In genomic region chr5:47983746-47984583, GRCm38 (mm10) we compare ENCODE assay signal across 8 mouse cellular contexts. TPM values are rescaled to one million over a fixed set of nuclear protein-coding genes. Genes with fewer than 3 reads are reported as not detected.
DNase-seq lines count a peak whose midpoint lies in the region; ATAC-seq lines count a peak whose summit lies in the region.

No protein-coding gene starts in this region.

- peak overlapping the region; percentile 72 for H3K4me3 ChIP-seq in neural tube, embryonic 11.5 days (ENCODE audit: low read depth, low read length)
- H3K4me3 ChIP-seq in embryonic facial prominence, embryonic 11.5 days (ENCODE audit: low read depth, low read length): peak overlapping the region; percentile 66
- peak overlapping the region; percentile 72 for H3K4me3 ChIP-seq in stomach, embryonic 16.5 days (replicated peaks; ENCODE audit: low read length)

- intact Hi-C loops in heart, postnatal 14 days (cut with DNase I): loop anchor here (10.0 kb wide), 2 partner anchors 759 to 969 kb away; no protein-coding TSS in a partner anchor

- H3K4me1 ChIP-seq in neural tube, embryonic 11.5 days (ENCODE audit: control insufficient read depth, insufficient read depth, low read length): peaks cover 9% of the 10 kb centered on the region
- H3K4me1 ChIP-seq in embryonic facial prominence, embryonic 11.5 days (ENCODE audit: control insufficient read depth, insufficient read depth, low read length): no peaks in the 10 kb centered on the region
- peaks cover 18% of the 10 kb centered on the region; the same call in 1 of the 2 replicates for H3K4me1 ChIP-seq in stomach, embryonic 16.5 days (ENCODE audit: control insufficient read depth, insufficient read depth, low read length)

- no peaks in the 10 kb centered on the region for H3K9me3 ChIP-seq in neural tube, embryonic 11.5 days (ENCODE audit: control insufficient read depth, low read length)
- H3K9me3 ChIP-seq in embryonic facial prominence, embryonic 11.5 days (replicated peaks; ENCODE audit: control insufficient read depth, low read length): no peaks in the 10 kb centered on the region
- no peaks in the 10 kb centered on the region for H3K9me3 ChIP-seq in stomach, embryonic 16.5 days (replicated peaks; ENCODE audit: control insufficient read depth, low read length)

- H3K4me2 ChIP-seq in neural tube, embryonic 11.5 days (ENCODE audit: low read depth): peak overlapping the region; percentile 97
- peak overlapping the region; percentile 96 for H3K4me2 ChIP-seq in embryonic facial prominence, embryonic 11.5 days (ENCODE audit: low read depth, low read length)
- peak overlapping the region; percentile 76 for H3K4me2 ChIP-seq in stomach, embryonic 16.5 days (ENCODE audit: low read depth, low read length)

- ATAC-seq in neural tube, embryonic 11.5 days (ENCODE audit: insufficient read depth, low FRiP score, low TSS enrichment): peak; percentile 1; the same call in 1 of the 2 replicates
- no peak; the same call in 1 of the 2 replicates for ATAC-seq in embryonic facial prominence, embryonic 11.5 days (replicated peaks; ENCODE audit: insufficient number of reproducible peaks, low FRiP score, low TSS enrichment, low read depth)
- 0 out of 2 replicates have a peak, but pooled peaks have one; percentile 4 for ATAC-seq in stomach, embryonic 16.5 days (ENCODE audit: insufficient read depth, low FRiP score)

- DNase-seq in neural tube, embryonic 11.5 days (ENCODE audit: low spot score): peak; percentile 56
- DNase-seq in neural tube, embryonic 10.5 days (ENCODE audit: extremely low spot score, low spot score): no peak
- peak; percentile 45 for DNase-seq in embryonic facial prominence, embryonic 11.5 days (ENCODE audit: low spot score)
- peak; percentile 21 to 30 for DNase-seq in heart, postnatal 14 days
- peak; percentile 32 to 62 for DNase-seq in kidney, postnatal 4 days
- peak; percentile 27 to 49 for DNase-seq in lung, postnatal 4 days
- DNase-seq in thymus, adult 18-20 months: no peak

- H3K27me3 ChIP-seq in neural tube, embryonic 11.5 days (ENCODE audit: control insufficient read depth, insufficient read depth, low read length): no peaks in the 10 kb centered on the region
- no peaks in the 10 kb centered on the region; the same call in 1 of the 2 replicates for H3K27me3 ChIP-seq in embryonic facial prominence, embryonic 11.5 days (ENCODE audit: control insufficient read depth, insufficient read depth, low read length)
- peaks cover 7% of the 10 kb centered on the region for H3K27me3 ChIP-seq in stomach, embryonic 16.5 days (ENCODE audit: control insufficient read depth, insufficient read depth, low read length)

- no peak overlapping the region for H3K27ac ChIP-seq in neural tube, embryonic 11.5 days (ENCODE audit: low read depth, low read length)
- peak overlapping the region; percentile 70; the same call in 1 of the 2 replicates for H3K27ac ChIP-seq in embryonic facial prominence, embryonic 11.5 days (replicated peaks; ENCODE audit: low read depth, low read length)
- no peak overlapping the region; the same call in 1 of the 2 replicates for H3K27ac ChIP-seq in stomach, embryonic 16.5 days (ENCODE audit: low read length)

- WGBS in neural tube, embryonic 11.5 days: under 1% methylated on average over 36 of the region's 38 CpGs
- WGBS in embryonic facial prominence, embryonic 11.5 days: under 1% methylated on average over 35 of the region's 38 CpGs
- WGBS in stomach, embryonic 16.5 days: under 1% methylated on average over 34 of the region's 38 CpGs

- H3K9ac ChIP-seq in neural tube, embryonic 11.5 days (ENCODE audit: low read length): peak overlapping the region; percentile 74
- peak overlapping the region; percentile 75 for H3K9ac ChIP-seq in embryonic facial prominence, embryonic 11.5 days (replicated peaks; ENCODE audit: low read length)
- peak overlapping the region; percentile 80 for H3K9ac ChIP-seq in stomach, embryonic 16.5 days (ENCODE audit: low read length)

- no peaks in the 10 kb centered on the region for H3K36me3 ChIP-seq in neural tube, embryonic 11.5 days (ENCODE audit: control insufficient read depth, insufficient read depth, low read length)
- H3K36me3 ChIP-seq in embryonic facial prominence, embryonic 11.5 days (replicated peaks; ENCODE audit: control insufficient read depth, insufficient read depth, low read depth, low read length): no peaks in the 10 kb centered on the region
- no peaks in the 10 kb centered on the region for H3K36me3 ChIP-seq in stomach, embryonic 16.5 days (ENCODE audit: control insufficient read depth, insufficient read depth, low read length)

RNA-seq across cellular contexts. Expression of gene Slit2, which starts 1.0 kb away (rescaled TPM):
- polyA plus RNA-seq in neural tube, embryonic 11.5 days (2014; fragmentation: Nextera tagmentation; extraction: Ambion mirVana): 104 and 127 TPM in 2 replicates
- polyA plus RNA-seq in embryonic facial prominence, embryonic 11.5 days (2014; fragmentation: Nextera tagmentation; extraction: Ambion mirVana): 19.4 and 23.8 TPM in 2 replicates
- 1 to 10 TPM; 6.2 to 6.8 TPM for total RNA-seq in heart, postnatal 14 days (2021)
- 16.7 and 20.3 TPM in 2 replicates for polyA plus RNA-seq in stomach, embryonic 16.5 days (2015; fragmentation: Nextera tagmentation; extraction: Ambion mirVana)

Comparison
In these comparisons a context has a peak if more than half of its experiments do, and no peak if none do; other contexts are left out.
1. DNase-seq: peak in neural tube, embryonic 11.5 days (single experiment), embryonic facial prominence, embryonic 11.5 days (single experiment), heart, postnatal 14 days (2 of 2), kidney, postnatal 4 days (2 of 2) and lung, postnatal 4 days (2 of 2); none in neural tube, embryonic 10.5 days (single experiment) and thymus, adult 18-20 months (0 of 2).
2. Peak in every context shown above with its lines, with median percentiles within 50 percentile points of each other: H3K4me2 ChIP-seq, H3K4me3 ChIP-seq and H3K9ac ChIP-seq.